Mouse (Mus musculus): ENCODE data around the gene Id3.

Id3 gene

GRCm38 (mm10) chr4:136124581-136124980 lies 18.7 kb upstream of the Id3 start:
- no peak for DNase-seq (ENCODE audit: low spot score)

- no peak for DNase-seq (ENCODE audit: low spot score)
Measured at GRCm38 (mm10) chr4:136125458-136125857, 17.8 kb upstream of the Id3 start.

- no peak for DNase-seq (ENCODE audit: low spot score)
Measured at GRCm38 (mm10) chr4:136126019-136126418, 17.3 kb upstream of the Id3 start.

- DNase-seq (ENCODE audit: low spot score): no peak
Measured at GRCm38 (mm10) chr4:136127670-136128069, 15.6 kb upstream of the Id3 start.

GRCm38 (mm10) chr4:136129842-136130241 lies 13.5 kb upstream of the Id3 start:
- DNase-seq (ENCODE audit: low spot score): no peak

- no peak for DNase-seq (ENCODE audit: low spot score)
Measured at GRCm38 (mm10) chr4:136133801-136134200, 9.5 kb upstream of the Id3 start.

- no peak for DNase-seq (ENCODE audit: low spot score)
Measured at GRCm38 (mm10) chr4:136134418-136134977, 8.8 kb upstream of the Id3 start.

- no peak for DNase-seq (ENCODE audit: low spot score)
Measured at GRCm38 (mm10) chr4:136134978-136135873, 8.1 kb upstream of the Id3 start.

- DNase-seq (ENCODE audit: low spot score): no peak
Measured at GRCm38 (mm10) chr4:136135874-136136728, 7.2 kb upstream of the Id3 start.

GRCm38 (mm10) chr4:136139326-136140110 lies 3.8 kb upstream of the Id3 start:
- DNase-seq (ENCODE audit: low spot score): no peak

GRCm38 (mm10) chr4:136140327-136141250 lies 2.7 kb upstream of the Id3 start:
- DNase-seq (ENCODE audit: low spot score): no peak

GRCm38 (mm10) chr4:136142267-136143192 lies 767 bp upstream of the Id3 start:
- no peak for DNase-seq (ENCODE audit: low spot score)

GRCm38 (mm10) chr4:136144126-136144926 lies 1.0 kb downstream of the Id3 start:
- DNase-seq (ENCODE audit: low spot score): no peak

- no peak for DNase-seq (ENCODE audit: low spot score)
Measured at GRCm38 (mm10) chr4:136144927-136145292, 1.6 kb downstream of the Id3 start.

- DNase-seq (ENCODE audit: low spot score): no peak
Measured at GRCm38 (mm10) chr4:136145362-136145885, 2.1 kb downstream of the Id3 start.

GRCm38 (mm10) chr4:136145991-136146711 lies 2.9 kb downstream of the Id3 start:
- DNase-seq (ENCODE audit: low spot score): no peak

- DNase-seq (ENCODE audit: low spot score): no peak
Measured at GRCm38 (mm10) chr4:136146712-136147154, 3.4 kb downstream of the Id3 start.

Measured in layer of hippocampus, adult 9-10 months (tissue).